Mouse (Mus musculus): Measurements from ENCODE around the gene Ptbp3.

The Ptbp3 gene

GRCm38 (mm10) chr4:59429128-59429527 lies 120.0 kb downstream of the Ptbp3 start:
- DNase-seq, result no peak

DNA sequence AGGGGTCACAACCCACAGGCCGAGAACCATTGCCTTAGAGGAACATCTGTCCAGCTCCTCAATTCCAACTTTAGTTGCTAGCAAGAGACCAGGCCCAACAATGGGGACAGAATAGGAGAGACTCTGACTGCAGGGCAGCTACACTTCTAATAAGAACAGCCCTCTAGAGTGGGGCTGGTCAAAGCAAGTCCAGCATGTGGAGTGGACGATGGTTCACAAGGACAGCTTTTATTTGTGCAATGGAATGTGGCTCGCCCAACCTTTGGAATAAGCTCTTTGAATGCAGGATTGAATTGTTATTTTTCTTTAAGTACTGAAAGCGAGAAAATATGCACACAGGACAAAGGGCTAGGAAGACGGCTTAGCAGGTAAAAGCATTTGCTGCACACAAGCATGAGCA lies 122.7 kb downstream of the Ptbp3 start:
- no peak for DNase-seq

DNA sequence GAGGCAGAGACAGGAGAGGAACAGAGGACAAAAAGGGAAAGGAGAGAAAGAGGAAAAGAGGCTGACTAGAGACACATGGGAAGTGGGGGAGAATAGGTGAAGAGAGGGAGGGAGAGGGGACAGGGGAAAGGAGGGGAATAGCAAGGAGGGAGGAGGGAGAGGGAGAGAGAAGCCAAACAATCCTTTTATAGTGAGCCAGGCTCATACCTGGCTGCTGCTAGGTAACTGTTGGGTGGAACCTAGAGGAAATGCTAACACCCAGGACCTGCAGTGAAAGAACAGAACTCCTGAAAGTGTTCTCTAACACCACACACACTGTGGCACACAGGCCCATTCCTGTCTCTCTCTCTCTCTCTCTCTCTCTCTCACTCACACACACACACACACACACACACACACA lies 126.4 kb downstream of the Ptbp3 start:
- no peak for DNase-seq

DNA sequence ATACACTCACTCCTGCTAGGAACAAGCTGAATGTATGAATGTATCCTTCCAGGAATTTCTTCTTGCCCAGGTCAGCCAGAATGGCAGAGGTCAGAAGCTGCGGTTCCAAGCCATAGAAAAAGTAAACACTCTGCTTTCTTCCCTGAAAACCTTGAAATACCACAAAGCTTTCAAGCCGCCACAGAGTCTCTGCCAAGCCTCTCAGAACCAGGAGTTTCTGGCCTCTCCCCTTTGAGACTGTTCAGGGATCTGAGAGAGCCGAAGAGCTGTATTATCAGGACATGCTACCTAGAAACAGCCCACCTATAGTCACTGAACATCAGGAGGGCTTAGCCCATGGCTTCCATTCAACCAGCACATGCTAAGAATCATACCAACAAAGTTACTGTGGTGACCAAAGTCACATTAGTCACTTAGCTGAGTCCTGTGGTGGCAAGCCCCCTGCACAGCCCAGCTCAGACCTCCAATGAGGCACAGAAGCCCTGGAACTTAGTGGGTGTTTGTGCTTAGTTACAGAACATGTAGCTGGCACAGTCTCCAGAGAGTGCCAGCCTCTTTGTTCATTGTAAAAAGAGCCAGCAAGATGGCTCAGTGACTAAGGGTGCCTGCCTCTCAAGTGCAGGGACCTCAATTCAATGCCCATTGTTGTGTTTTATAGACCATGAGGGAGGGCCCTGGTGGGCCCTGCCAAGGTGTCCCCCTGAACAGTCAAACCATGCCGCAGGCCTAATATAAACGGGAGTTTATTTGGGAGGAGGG lies 127.0 kb downstream of the Ptbp3 start:
- DNase-seq, result no peak
